Comparison of ENCODE assay signal across 8 mouse cellular contexts in genomic region chr15:81199372-81199959, GRCm38 (mm10). TPM values are rescaled to one million over a fixed set of nuclear protein-coding genes. Genes with fewer than 3 reads are reported as not detected.
A peak's percentile ranks its signal among the peaks of the same experiment; 100 is the strongest.
DNase-seq lines count a peak whose midpoint lies in the region; ATAC-seq and TF ChIP-seq lines count a peak whose summit lies in the region.

No protein-coding gene starts in this region.

- in situ Hi-C loops in Patski (cut with MboI; ENCODE audit: low pct_unique_long_range_greater_than_20kb), result loop anchor here (5.0 kb wide), 2 partner anchors 127 to 172 kb away; no protein-coding TSS in a partner anchor

- H3K27me3 ChIP-seq in midbrain, embryonic 11.5 days (ENCODE audit: control insufficient read depth, insufficient read depth, low read length), result no peaks in the 10 kb centered on the region
- H3K27me3 ChIP-seq in midbrain, embryonic 15.5 days (replicated peaks), result no peaks in the 10 kb centered on the region
- no peaks in the 10 kb centered on the region for H3K27me3 ChIP-seq in Patski
- no peaks in the 10 kb centered on the region for H3K27me3 ChIP-seq in heart, embryonic 16.5 days (ENCODE audit: control insufficient read depth, insufficient read depth, low read length)

- intact Hi-C loops in left cerebral cortex, postnatal 14 days (cut with DNase I), result loop anchor here (5.0 kb wide), 2 partner anchors 122 to 172 kb away; no protein-coding TSS in a partner anchor

- H3K36me3 ChIP-seq in midbrain, embryonic 11.5 days (ENCODE audit: control insufficient read depth, insufficient read depth, low read length), result no peaks in the 10 kb centered on the region
- H3K36me3 ChIP-seq in midbrain, embryonic 15.5 days (replicated peaks), result no peaks in the 10 kb centered on the region
- no peaks in the 10 kb centered on the region for H3K36me3 ChIP-seq in heart, embryonic 16.5 days (ENCODE audit: control insufficient read depth, insufficient read depth)

- H3K4me3 ChIP-seq in midbrain, embryonic 11.5 days (ENCODE audit: low read depth, low read length), result no peak overlapping the region
- no peak overlapping the region for H3K4me3 ChIP-seq in midbrain, embryonic 15.5 days
- H3K4me3 ChIP-seq in heart, embryonic 16.5 days (ENCODE audit: low read length), result no peak overlapping the region

- H3K9me3 ChIP-seq in midbrain, embryonic 11.5 days (ENCODE audit: control insufficient read depth, low read length), result no peaks in the 10 kb centered on the region
- H3K9me3 ChIP-seq in midbrain, embryonic 15.5 days, result no peaks in the 10 kb centered on the region
- peaks cover 4% of the 10 kb centered on the region; the same call in 1 of the 2 replicates for H3K9me3 ChIP-seq in heart, embryonic 16.5 days (replicated peaks; ENCODE audit: control insufficient read depth, low read length)

- peak; percentile 54 for TF ChIP-seq CTCF in Patski (IDR thresholded peaks at IDR 0.05)

- no peak for ATAC-seq in midbrain, embryonic 11.5 days (ENCODE audit: low FRiP score)
- no peak for ATAC-seq in midbrain, embryonic 15.5 days (replicated peaks)
- no peak for ATAC-seq in Patski
- ATAC-seq in heart, embryonic 16.5 days (replicated peaks; ENCODE audit: extremely low read depth, insufficient read depth, low FRiP score), result no peak

- no peaks in the 10 kb centered on the region for H3K4me1 ChIP-seq in midbrain, embryonic 11.5 days (ENCODE audit: control insufficient read depth, insufficient read depth, low read length)
- no peaks in the 10 kb centered on the region for H3K4me1 ChIP-seq in midbrain, embryonic 15.5 days
- H3K4me1 ChIP-seq in heart, embryonic 16.5 days (ENCODE audit: control insufficient read depth, insufficient read depth, low read length), result 0 out of 2 replicates have a peak, but pooled peaks cover 2% of the 10 kb centered on the region

- no peak overlapping the region for H3K9ac ChIP-seq in midbrain, embryonic 11.5 days (ENCODE audit: low read length)
- no peak overlapping the region for H3K9ac ChIP-seq in midbrain, embryonic 15.5 days
- no peak overlapping the region for H3K9ac ChIP-seq in heart, embryonic 16.5 days (ENCODE audit: low read length)

- H3K4me2 ChIP-seq in midbrain, embryonic 11.5 days, result no peak overlapping the region
- H3K4me2 ChIP-seq in midbrain, embryonic 15.5 days, result no peak overlapping the region
- H3K4me2 ChIP-seq in heart, embryonic 16.5 days (ENCODE audit: low read depth, low read length), result peak overlapping the region; percentile 41

- DNase-seq in midbrain, embryonic 11.5 days (ENCODE audit: low spot score, missing footprints), result peak; percentile 98
- no peak for DNase-seq in Patski (ENCODE audit: low read depth, low spot score)
- DNase-seq in cerebellum, postnatal 10 days, result peak; percentile 86 to 93
- DNase-seq in left cerebral cortex, postnatal 14 days (ENCODE audit: low spot score in 2 of 2), result peak; percentile 67 to 82
- peak; percentile 86 for DNase-seq in mesoderm, embryonic 11.5 days (ENCODE audit: low read depth, low spot score)
- peak; percentile 84 for DNase-seq in thymus, postnatal 0 days (ENCODE audit: low spot score)

- WGBS in midbrain, embryonic 11.5 days, result 27% methylated on average over 4 of the region's 4 CpGs
- 23% methylated on average over 4 of the region's 4 CpGs for WGBS in midbrain, embryonic 15.5 days
- WGBS in heart, embryonic 16.5 days, result 16% methylated on average over 4 of the region's 4 CpGs

- H3K27ac ChIP-seq in midbrain, embryonic 11.5 days (ENCODE audit: low read depth, low read length), result no peak overlapping the region
- no peak overlapping the region for H3K27ac ChIP-seq in midbrain, embryonic 15.5 days
- peak overlapping the region; percentile 16; the same call in 1 of the 2 replicates for H3K27ac ChIP-seq in heart, embryonic 16.5 days (ENCODE audit: low read length)

- POLR2A ChIA-PET in Patski (lab: Charles Lee), result interaction anchor here (0.7 kb wide), 1 partner anchor 161 kb away, joined by 4 read pairs; no protein-coding TSS in a partner anchor

- CTCF ChIA-PET in Patski (lab: Charles Lee), result interaction anchor here (1.0 to 3.6 kb wide), 4 partner anchors 42 to 487 kb away, joined by 3 to 11 read pairs (median 3); no protein-coding TSS in a partner anchor

RNA-seq across cellular contexts. Expression of gene Mrtfa, which starts 8.9 kb away (rescaled TPM):
- 20.7 and 21.8 TPM in 2 replicates for polyA plus RNA-seq in midbrain, embryonic 11.5 days (2014; fragmentation: Nextera tagmentation; extraction: Ambion mirVana)
- polyA plus RNA-seq in midbrain, embryonic 15.5 days (2015; fragmentation: Nextera tagmentation; extraction: Ambion mirVana), result 29.6 and 34.4 TPM in 2 replicates
- 48.0 TPM for polyA plus RNA-seq in Patski (2021)
- polyA plus RNA-seq in heart, embryonic 16.5 days (2015; fragmentation: Nextera tagmentation; extraction: Ambion mirVana), result 14.1 TPM in 2 replicates
- 10 to 100 TPM; 58.0 to 66.8 TPM for total RNA-seq in left cerebral cortex, postnatal 14 days (2021)
- 17.3 and 19.0 TPM in 2 replicates for polyA plus RNA-seq in thymus, postnatal 0 days (2015; fragmentation: Nextera tagmentation; extraction: Ambion mirVana)

RNA-seq across cellular contexts. Expression of gene Mchr1, which starts 35.8 kb away (rescaled TPM):
- 0.44 and 0.74 TPM in 2 replicates for polyA plus RNA-seq in midbrain, embryonic 11.5 days (2014; fragmentation: Nextera tagmentation; extraction: Ambion mirVana)
- 5.3 and 5.8 TPM in 2 replicates for polyA plus RNA-seq in midbrain, embryonic 15.5 days (2015; fragmentation: Nextera tagmentation; extraction: Ambion mirVana)
- polyA plus RNA-seq in Patski (2021), result 0.05 TPM
- 0.06 and 0.07 TPM in 2 replicates for polyA plus RNA-seq in heart, embryonic 16.5 days (2015; fragmentation: Nextera tagmentation; extraction: Ambion mirVana)
- 10 to 100 TPM; 20.9 to 21.0 TPM for total RNA-seq in left cerebral cortex, postnatal 14 days (2021)
- 0.10 and 0.26 TPM in 2 replicates for polyA plus RNA-seq in thymus, postnatal 0 days (2015; fragmentation: Nextera tagmentation; extraction: Ambion mirVana)
